Mouse (Mus musculus): ENCODE results near the gene Borcs7. TPM values are rescaled to one million over a fixed set of nuclear protein-coding genes. Genes with fewer than 3 reads are reported as not detected.
"Not testable (repeated sequence)": the region's sequence is repeated elsewhere in the genome, so short reads cannot be mapped to it uniquely, and the experiment has no call there.

Gene Borcs7
- polyA plus RNA-seq, 1 experiment from 2014 or later, result 20.1 TPM

DNA sequence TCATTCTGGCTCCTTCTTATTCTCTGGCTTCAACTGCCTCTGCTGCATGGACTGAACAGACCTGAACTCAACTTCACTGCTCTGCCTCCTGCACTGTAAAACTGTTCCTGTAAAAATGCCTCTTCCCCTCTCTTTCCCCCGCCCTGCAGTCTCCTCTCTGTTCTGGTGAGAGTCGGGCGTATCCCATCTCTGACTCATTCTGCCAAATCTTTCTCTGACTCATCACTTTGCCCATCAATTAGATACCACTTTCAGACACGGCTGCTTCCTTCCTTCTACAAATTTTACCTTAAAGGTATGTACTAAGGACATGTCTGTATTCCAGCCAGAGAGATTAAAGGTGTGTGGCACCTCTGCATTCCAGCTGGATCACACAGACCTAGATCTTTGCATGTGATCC, 28.4 kb downstream of the Borcs7 start:
- Histone ChIP-seq H3K4me1 (ENCODE audit: control insufficient read depth, insufficient read depth, low read length) (no peaks in the 10 kb centered on the region), H3K4me2 (replicated peaks; ENCODE audit: low read depth, low read length) (no peak overlapping the region), H3K9me3 (ENCODE audit: control insufficient read depth, low read length) (peaks cover 4% of the 10 kb centered on the region), H3K4me3 (ENCODE audit: low read length) (no peak overlapping the region), H3K27ac (ENCODE audit: low read depth, low read length) (no peak overlapping the region), H3K9ac (ENCODE audit: low read depth, low read length) (no peak overlapping the region), H3K36me3 (ENCODE audit: control insufficient read depth, insufficient read depth, low read length) (peaks cover 7% of the 10 kb centered on the region; the same call in 1 of the 2 replicates), H3K27me3 (ENCODE audit: control insufficient read depth, insufficient read depth, low read length) (no peaks in the 10 kb centered on the region)
- 82% methylated on average over 4 of the region's 4 CpGs for WGBS
- ATAC-seq (ENCODE audit: low FRiP score, low TSS enrichment), result no peak

DNA sequence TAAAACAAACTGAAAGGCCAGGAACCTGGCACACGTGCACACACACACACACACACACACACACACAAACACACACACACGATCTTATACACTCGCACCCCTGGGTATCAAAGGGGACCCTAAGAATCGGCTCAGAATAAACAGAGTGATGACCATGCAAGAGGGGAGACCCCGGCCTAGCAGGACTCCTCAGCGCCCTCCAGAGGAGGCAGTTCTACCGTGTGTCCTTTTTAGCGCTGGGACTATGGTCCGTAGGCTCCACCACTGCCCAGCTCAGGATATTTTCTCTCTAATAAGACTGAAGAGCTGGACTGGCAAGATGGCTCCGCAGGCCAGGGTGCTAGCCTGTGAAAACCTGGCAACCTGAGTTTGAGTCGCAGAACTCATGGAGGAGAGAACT, 34.7 kb downstream of the Borcs7 start:
- Histone ChIP-seq H3K9me3 (ENCODE audit: control insufficient read depth, low read length) (no peaks in the 10 kb centered on the region), H3K4me2 (replicated peaks; ENCODE audit: low read depth, low read length) (no peak overlapping the region), H3K9ac (ENCODE audit: low read depth, low read length) (no peak overlapping the region), H3K4me3 (ENCODE audit: low read length) (no peak overlapping the region), H3K4me1 (ENCODE audit: control insufficient read depth, insufficient read depth, low read length) (0 out of 2 replicates have a peak, but pooled peaks cover 7% of the 10 kb centered on the region), H3K27me3 (ENCODE audit: control insufficient read depth, insufficient read depth, low read length) (no peaks in the 10 kb centered on the region), H3K36me3 (ENCODE audit: control insufficient read depth, insufficient read depth, low read length) (peaks cover 13% of the 10 kb centered on the region; the same call in 1 of the 2 replicates), H3K27ac (ENCODE audit: low read depth, low read length) (no peak overlapping the region)
- ATAC-seq (ENCODE audit: low FRiP score, low TSS enrichment), result no peak
- WGBS, result 71% methylated on average over 11 of the region's 11 CpGs

DNA sequence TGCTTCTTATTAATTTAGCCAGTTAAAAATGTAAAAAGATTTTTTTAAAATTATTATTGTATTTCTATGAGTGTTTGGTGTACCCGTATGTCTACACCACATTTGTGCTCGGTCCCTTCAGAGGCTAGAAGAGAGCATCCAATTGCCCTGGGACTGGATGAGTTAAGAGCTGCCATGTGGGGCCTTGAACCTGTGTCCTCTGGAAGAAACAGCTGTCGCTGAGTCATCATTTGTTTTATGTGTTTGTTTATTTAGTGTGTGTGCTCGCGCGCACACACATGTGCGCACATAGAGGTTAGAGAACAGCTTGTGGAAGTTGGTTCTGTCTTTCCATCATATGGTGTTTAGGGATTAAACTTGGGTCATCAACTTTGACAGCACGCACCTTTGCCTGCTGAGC, 36.4 kb downstream of the Borcs7 start:
- 92% methylated on average over 8 of the region's 8 CpGs for WGBS
- Histone ChIP-seq H3K9me3 (ENCODE audit: control insufficient read depth, low read length) (no peaks in the 10 kb centered on the region), H3K36me3 (ENCODE audit: control insufficient read depth, insufficient read depth, low read length) (peaks cover 8% of the 10 kb centered on the region; the same call in 1 of the 2 replicates), H3K27ac (ENCODE audit: low read depth, low read length) (no peak overlapping the region), H3K27me3 (ENCODE audit: control insufficient read depth, insufficient read depth, low read length) (no peaks in the 10 kb centered on the region), H3K4me2 (replicated peaks; ENCODE audit: low read depth, low read length) (no peak overlapping the region), H3K4me3 (ENCODE audit: low read length) (no peak overlapping the region), H3K4me1 (ENCODE audit: control insufficient read depth, insufficient read depth, low read length) (0 out of 2 replicates have a peak, but pooled peaks cover 7% of the 10 kb centered on the region), H3K9ac (ENCODE audit: low read depth, low read length) (no peak overlapping the region)
- ATAC-seq (ENCODE audit: low FRiP score, low TSS enrichment), result no peak

DNA sequence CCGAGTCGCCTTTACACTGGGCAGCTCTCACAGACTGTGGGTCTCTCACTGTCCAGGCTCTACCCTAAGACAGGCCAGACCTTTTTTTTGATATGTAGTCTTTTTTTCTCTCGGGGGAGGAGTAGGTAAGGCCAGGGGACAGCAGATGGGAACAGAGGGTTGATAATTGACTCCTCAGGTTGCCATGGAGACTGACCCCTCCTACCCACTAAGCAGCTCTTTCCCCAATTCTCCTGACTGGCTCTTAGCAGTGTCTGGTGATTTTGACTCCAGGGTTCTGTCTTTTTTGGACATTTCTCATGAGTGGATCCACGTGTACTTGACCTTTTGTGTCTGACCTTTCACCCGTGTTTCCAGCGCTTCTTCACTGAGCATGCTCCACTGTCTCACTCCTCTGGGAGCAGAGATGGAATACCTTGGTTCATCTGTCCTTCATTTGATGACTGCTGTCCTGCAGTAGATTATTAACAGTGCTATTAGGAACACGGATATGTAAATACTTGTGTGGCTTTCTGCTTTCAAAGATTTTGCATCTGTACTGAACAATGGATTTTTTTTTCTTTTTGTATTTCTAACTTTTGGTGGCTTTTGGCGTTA, 37.5 kb downstream of the Borcs7 start:
- H3K9ac ChIP-seq (ENCODE audit: low read depth, low read length), result no peak overlapping the region
- no peaks in the 10 kb centered on the region for H3K9me3 ChIP-seq (ENCODE audit: control insufficient read depth, low read length)
- no peaks in the 10 kb centered on the region for H3K27me3 ChIP-seq (ENCODE audit: control insufficient read depth, insufficient read depth, low read length)
- no peak overlapping the region for H3K27ac ChIP-seq (ENCODE audit: low read depth, low read length)
- H3K4me3 ChIP-seq (ENCODE audit: low read length), result no peak overlapping the region
- no peak for ATAC-seq (ENCODE audit: low FRiP score, low TSS enrichment)
- WGBS, result 49% methylated on average over 8 of the region's 8 CpGs
- H3K36me3 ChIP-seq (ENCODE audit: control insufficient read depth, insufficient read depth, low read length), result peaks cover 8% of the 10 kb centered on the region; the same call in 1 of the 2 replicates
- H3K4me2 ChIP-seq (replicated peaks; ENCODE audit: low read depth, low read length), result no peak overlapping the region
- 0 out of 2 replicates have a peak, but pooled peaks cover 7% of the 10 kb centered on the region for H3K4me1 ChIP-seq (ENCODE audit: control insufficient read depth, insufficient read depth, low read length)

DNA sequence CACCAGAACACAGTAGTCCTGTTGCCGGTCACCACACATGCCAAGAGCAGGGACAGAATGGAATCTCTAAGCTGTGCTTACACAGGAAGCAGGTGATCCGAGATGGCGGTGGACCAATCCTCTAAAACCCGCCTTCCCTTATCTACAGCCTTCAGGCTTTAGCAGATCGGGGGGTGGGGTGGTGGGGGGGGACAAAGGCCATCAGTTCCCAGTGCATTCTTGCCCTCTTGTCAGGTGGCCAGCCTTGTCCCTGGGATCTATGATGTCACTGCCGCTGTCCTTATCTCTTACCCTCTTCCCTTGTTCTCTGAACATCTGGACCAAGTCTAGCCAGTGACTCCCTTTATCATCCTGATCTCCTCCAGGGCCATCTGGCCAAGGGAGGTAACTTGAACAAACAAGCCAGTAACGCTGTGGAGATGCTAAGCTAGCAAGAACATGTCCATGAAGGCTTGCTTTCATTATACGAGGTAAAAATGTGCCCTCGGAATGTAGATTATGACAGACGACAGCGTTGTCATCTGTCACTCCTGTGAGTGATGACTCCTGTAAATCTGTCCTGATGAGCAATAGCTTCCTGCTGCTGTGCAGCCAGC, 38.3 kb downstream of the Borcs7 start:
- ATAC-seq (ENCODE audit: low FRiP score, low TSS enrichment), result peak; percentile 52
- no peaks in the 10 kb centered on the region for H3K9me3 ChIP-seq (ENCODE audit: control insufficient read depth, low read length)
- H3K27ac ChIP-seq (ENCODE audit: low read depth, low read length), result no peak overlapping the region

DNA sequence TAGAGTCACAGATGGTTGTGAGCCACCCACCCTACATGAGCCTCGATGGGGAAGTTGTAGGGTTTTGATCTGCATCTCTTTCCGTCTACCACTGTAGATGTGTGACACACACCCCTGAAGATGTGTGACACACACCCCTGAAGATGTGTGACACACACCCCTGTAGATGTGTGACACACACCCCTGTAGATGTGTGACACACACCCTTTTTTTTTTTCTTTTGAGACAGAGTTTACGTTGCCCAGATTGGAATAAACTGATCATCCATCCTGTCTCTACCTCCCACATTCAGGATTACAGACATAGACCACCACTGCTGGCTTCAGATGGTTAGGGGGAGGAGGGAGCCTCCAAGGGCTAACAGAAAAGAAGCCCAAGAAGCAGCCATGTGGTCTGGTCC, 39.2 kb downstream of the Borcs7 start:
- no peak overlapping the region for H3K4me2 ChIP-seq (replicated peaks; ENCODE audit: low read depth, low read length)
- ATAC-seq (ENCODE audit: low FRiP score, low TSS enrichment), result no peak
- no peaks in the 10 kb centered on the region for H3K27me3 ChIP-seq (ENCODE audit: control insufficient read depth, insufficient read depth, low read length)
- WGBS, result 90% methylated on average over 3 of the region's 3 CpGs
- H3K36me3 ChIP-seq (ENCODE audit: control insufficient read depth, insufficient read depth, low read length), result peaks cover 5% of the 10 kb centered on the region; the same call in 1 of the 2 replicates
- no peak overlapping the region for H3K4me3 ChIP-seq (ENCODE audit: low read length)
- no peak overlapping the region for H3K27ac ChIP-seq (ENCODE audit: low read depth, low read length)
- H3K4me1 ChIP-seq (ENCODE audit: control insufficient read depth, insufficient read depth, low read length), result 0 out of 2 replicates have a peak, but pooled peaks cover 7% of the 10 kb centered on the region
- no peak overlapping the region for H3K9ac ChIP-seq (ENCODE audit: low read depth, low read length)
- no peaks in the 10 kb centered on the region for H3K9me3 ChIP-seq (ENCODE audit: control insufficient read depth, low read length)

More for the DNA sequence above, 38.3 kb downstream of the Borcs7 start:
- Histone ChIP-seq H3K4me2 (replicated peaks; ENCODE audit: low read depth, low read length) (no peak overlapping the region), H3K36me3 (ENCODE audit: control insufficient read depth, insufficient read depth, low read length) (peaks cover 7% of the 10 kb centered on the region; the same call in 1 of the 2 replicates), H3K27me3 (ENCODE audit: control insufficient read depth, insufficient read depth, low read length) (no peaks in the 10 kb centered on the region), H3K9ac (ENCODE audit: low read depth, low read length) (no peak overlapping the region), H3K4me3 (ENCODE audit: low read length) (no peak overlapping the region), H3K4me1 (ENCODE audit: control insufficient read depth, insufficient read depth, low read length) (0 out of 2 replicates have a peak, but pooled peaks cover 7% of the 10 kb centered on the region)
- 57% methylated on average over 11 of the region's 11 CpGs for WGBS

DNA sequence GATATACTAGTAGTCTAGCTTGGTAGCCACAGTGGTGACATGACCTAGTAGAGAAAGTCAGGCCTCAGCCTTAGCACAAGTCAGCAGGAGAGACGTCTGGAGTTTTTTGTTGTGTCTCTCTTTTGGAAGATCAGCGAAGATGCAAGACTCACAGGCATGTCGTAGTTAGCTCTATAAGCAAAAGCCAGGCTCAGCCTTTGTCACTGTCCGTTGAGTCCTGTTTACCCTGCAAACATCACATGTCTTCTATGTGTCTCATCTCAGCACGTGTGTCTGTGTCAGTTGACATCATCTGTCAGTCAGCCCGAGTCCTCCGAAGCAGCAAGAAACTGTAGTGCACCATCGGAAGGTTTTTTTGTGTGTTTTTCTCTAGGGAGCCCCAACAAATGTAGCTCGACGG, 41.6 kb downstream of the Borcs7 start:
- Histone ChIP-seq H3K27ac (ENCODE audit: low read depth, low read length) (no peak overlapping the region), H3K4me1 (ENCODE audit: control insufficient read depth, insufficient read depth, low read length) (0 out of 2 replicates have a peak, but pooled peaks cover 7% of the 10 kb centered on the region), H3K9me3 (ENCODE audit: control insufficient read depth, low read length) (no peaks in the 10 kb centered on the region), H3K4me2 (replicated peaks; ENCODE audit: low read depth, low read length) (no peak overlapping the region), H3K9ac (ENCODE audit: low read depth, low read length) (no peak overlapping the region), H3K4me3 (ENCODE audit: low read length) (no peak overlapping the region), H3K36me3 (ENCODE audit: control insufficient read depth, insufficient read depth, low read length) (no peaks in the 10 kb centered on the region; the same call in none of the 2 replicates), H3K27me3 (ENCODE audit: control insufficient read depth, insufficient read depth, low read length) (no peaks in the 10 kb centered on the region)
- WGBS, result 94% methylated on average over 10 of the region's 10 CpGs
- no peak for ATAC-seq (ENCODE audit: low FRiP score, low TSS enrichment)

DNA sequence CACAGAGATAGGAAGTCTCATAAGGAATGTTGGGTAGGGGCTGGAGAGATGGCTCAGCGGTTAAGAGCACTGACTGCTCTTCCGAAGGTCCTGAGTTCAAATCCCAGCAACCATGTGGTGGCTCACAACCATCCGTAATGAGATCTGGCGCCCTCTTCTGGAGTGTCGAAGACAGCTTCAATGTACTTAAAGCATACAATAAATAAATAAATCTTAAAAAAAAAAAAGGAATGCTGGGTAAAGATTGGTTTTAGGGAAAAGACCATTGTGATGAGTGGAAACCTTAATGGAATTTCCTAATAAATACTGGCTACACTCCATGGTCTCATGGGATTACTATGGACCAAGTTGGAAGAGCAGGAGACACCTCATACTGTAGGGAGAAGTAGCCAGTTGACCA, 43.0 kb downstream of the Borcs7 start:
- not testable (repeated sequence) for H3K9ac ChIP-seq (ENCODE audit: low read depth, low read length); H3K4me1 ChIP-seq (ENCODE audit: control insufficient read depth, insufficient read depth, low read length); ATAC-seq (ENCODE audit: low FRiP score, low TSS enrichment); H3K27ac ChIP-seq (ENCODE audit: low read depth, low read length); H3K9me3 ChIP-seq (ENCODE audit: control insufficient read depth, low read length); H3K4me2 ChIP-seq (replicated peaks; ENCODE audit: low read depth, low read length); H3K4me3 ChIP-seq (ENCODE audit: low read length); H3K36me3 ChIP-seq (ENCODE audit: control insufficient read depth, insufficient read depth, low read length); H3K27me3 ChIP-seq (ENCODE audit: control insufficient read depth, insufficient read depth, low read length)
- 94% methylated on average over 5 of the region's 5 CpGs for WGBS

DNA sequence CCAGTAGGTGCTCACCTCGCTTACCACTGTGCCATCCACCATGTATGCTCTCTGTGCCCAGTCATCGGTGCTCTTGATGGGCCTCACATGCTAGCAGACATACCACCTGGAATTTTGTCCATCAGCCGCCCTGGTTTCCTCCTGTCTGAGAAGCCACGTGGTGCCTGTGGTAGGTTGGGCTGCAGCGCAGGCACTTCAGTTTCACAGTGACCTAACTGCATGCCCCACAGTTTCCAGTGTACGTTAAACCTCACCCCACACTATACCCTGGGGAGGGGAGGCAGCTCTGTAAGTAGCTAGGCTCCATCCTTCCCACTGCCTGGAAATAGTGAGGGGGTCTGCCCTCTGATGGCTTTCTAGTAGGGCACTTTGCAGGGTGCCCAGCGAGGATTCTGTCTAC, 43.9 kb downstream of the Borcs7 start:
- H3K36me3 ChIP-seq (ENCODE audit: control insufficient read depth, insufficient read depth, low read length), result no peaks in the 10 kb centered on the region; the same call in none of the 2 replicates
- H3K27ac ChIP-seq (ENCODE audit: low read depth, low read length), result no peak overlapping the region
- ATAC-seq (ENCODE audit: low FRiP score, low TSS enrichment), result no peak
- 86% methylated on average over 7 of the region's 7 CpGs for WGBS
- H3K9me3 ChIP-seq (ENCODE audit: control insufficient read depth, low read length), result no peaks in the 10 kb centered on the region
- no peak overlapping the region for H3K9ac ChIP-seq (ENCODE audit: low read depth, low read length)
- no peaks in the 10 kb centered on the region for H3K27me3 ChIP-seq (ENCODE audit: control insufficient read depth, insufficient read depth, low read length)
- no peak overlapping the region for H3K4me2 ChIP-seq (replicated peaks; ENCODE audit: low read depth, low read length)
- H3K4me3 ChIP-seq (ENCODE audit: low read length), result no peak overlapping the region
- H3K4me1 ChIP-seq (ENCODE audit: control insufficient read depth, insufficient read depth, low read length), result no peaks in the 10 kb centered on the region
